Mouse (Mus musculus) small intestine, adult 2 months (tissue): ENCODE results near the gene Ric8b.

Experiments
- CTCF ChIP-seq: fragments of 200-500 bp; IDR thresholded peaks from 2 replicates; pipeline ENCODE4 v1.5.1; 2012; ENCODE audit warnings: low read depth, mild to moderate bottlenecking, control low read depth, inconsistent platforms, low read length, moderate library complexity, mixed read lengths; ENCODE audit not compliant: insufficient replicate concordance, insufficient read length; ENCODE audit errors: extremely low read depth
- POLR2A ChIP-seq: fragments of 200-500 bp; IDR thresholded peaks from 2 replicates; pipeline ENCODE4 v1.6.1; 2012; ENCODE audit warnings: low read depth, mild to moderate bottlenecking, control low read depth, inconsistent platforms, low read length, moderate library complexity

DNA sequence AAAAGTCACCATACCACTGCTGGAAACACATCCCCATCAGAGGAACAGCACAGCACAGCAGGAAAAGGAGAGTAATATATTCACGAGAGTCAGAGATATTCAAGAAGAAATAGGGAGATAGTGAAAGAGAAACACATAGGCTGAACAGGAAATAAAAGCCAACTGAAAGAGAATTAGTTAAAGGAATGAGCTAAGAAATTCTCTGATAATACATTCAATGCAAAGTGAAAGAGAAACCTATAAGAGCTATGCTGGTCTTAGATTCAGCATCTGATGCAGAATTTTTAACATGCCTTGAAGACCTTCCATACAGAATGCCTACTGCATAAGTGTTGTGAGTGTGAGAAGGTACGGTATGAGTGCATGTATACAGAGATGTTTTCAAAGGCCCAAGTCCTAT lies 34.9 kb upstream of the Ric8b start:
- TF ChIP-seq CTCF: no peak
- no peak for TF ChIP-seq POLR2A
